ENCODE assay signal across 27 mouse cellular contexts in the genomic region with DNA sequence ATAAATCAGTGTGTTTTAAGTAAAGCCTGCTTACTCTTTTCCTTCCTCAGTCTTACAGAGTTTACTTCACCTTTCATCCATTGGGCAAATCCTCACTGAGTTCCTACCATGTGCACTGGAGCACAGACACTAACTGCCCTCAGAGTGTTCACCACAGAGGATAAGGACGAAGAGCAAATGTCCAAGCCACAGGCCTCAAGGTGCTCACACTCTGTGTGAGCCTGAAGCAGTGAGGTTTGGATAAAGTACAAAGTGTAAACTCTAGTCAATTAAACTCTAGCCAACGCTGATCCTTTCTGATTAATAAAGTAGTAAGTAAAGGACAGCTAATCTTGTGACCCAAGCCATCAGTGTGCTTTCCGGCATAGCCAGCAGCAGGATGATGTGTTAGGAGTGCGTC. TPM values are rescaled to one million over a fixed set of nuclear protein-coding genes. Genes with fewer than 3 reads are reported as not detected.
A peak's percentile ranks its signal among the peaks of the same experiment; 100 is the strongest.
DNase-seq lines count a peak whose midpoint lies in the region; ATAC-seq lines count a peak whose summit lies in the region.
"Had no signal": no experiment of that assay in that cellular context is flagged by ENCODE, and none has a peak within 500 bp of the region (broad histone marks: within the 10 kb centered on the region; RNA-seq: fewer than 3 reads in every experiment).

No protein-coding gene starts in this region.

- H3K9ac ChIP-seq in midbrain, embryonic 11.5 days (ENCODE audit: low read length), result no peak overlapping the region
- H3K9ac ChIP-seq in midbrain, embryonic 14.5 days (replicated peaks; ENCODE audit: low read length), result no peak overlapping the region
- H3K9ac ChIP-seq: embryonic facial prominence, embryonic 13.5 days; forebrain, embryonic 12.5 days; forebrain, embryonic 15.5 days; heart, embryonic 13.5 days; hindbrain, embryonic 14.5 days had no signal

- H3K9me3 ChIP-seq in midbrain, embryonic 11.5 days (ENCODE audit: control insufficient read depth, low read length), result no peaks in the 10 kb centered on the region
- no peaks in the 10 kb centered on the region for H3K9me3 ChIP-seq in midbrain, embryonic 14.5 days (ENCODE audit: control insufficient read depth, low read length)
- H3K9me3 ChIP-seq: embryonic facial prominence, embryonic 10.5 days; embryonic facial prominence, embryonic 13.5 days; forebrain, embryonic 12.5 days; forebrain, embryonic 15.5 days; heart, embryonic 10.5 days; heart, embryonic 13.5 days had no signal

- H3K4me1 ChIP-seq in midbrain, embryonic 11.5 days (ENCODE audit: control insufficient read depth, insufficient read depth, low read length), result no peaks in the 10 kb centered on the region
- H3K4me1 ChIP-seq in midbrain, embryonic 14.5 days (ENCODE audit: control insufficient read depth, insufficient read depth, low read length), result no peaks in the 10 kb centered on the region
- H3K4me1 ChIP-seq: embryonic facial prominence, embryonic 10.5 days; embryonic facial prominence, embryonic 13.5 days; forebrain, embryonic 12.5 days; forebrain, embryonic 15.5 days; heart, embryonic 13.5 days had no signal

- no peaks in the 10 kb centered on the region for H3K36me3 ChIP-seq in midbrain, embryonic 11.5 days (ENCODE audit: control insufficient read depth, insufficient read depth, low read length)
- no peaks in the 10 kb centered on the region for H3K36me3 ChIP-seq in midbrain, embryonic 14.5 days (ENCODE audit: control insufficient read depth, insufficient read depth, low read length)
- H3K36me3 ChIP-seq: embryonic facial prominence, embryonic 10.5 days; embryonic facial prominence, embryonic 13.5 days; forebrain, embryonic 12.5 days; forebrain, embryonic 15.5 days; heart, embryonic 10.5 days; heart, embryonic 13.5 days had no signal

- H3K27me3 ChIP-seq in midbrain, embryonic 11.5 days (ENCODE audit: control insufficient read depth, insufficient read depth, low read length), result no peaks in the 10 kb centered on the region
- H3K27me3 ChIP-seq in midbrain, embryonic 14.5 days (ENCODE audit: control insufficient read depth, insufficient read depth, low read length), result no peaks in the 10 kb centered on the region
- H3K27me3 ChIP-seq: embryonic facial prominence, embryonic 13.5 days; forebrain, embryonic 12.5 days; forebrain, embryonic 15.5 days; heart, embryonic 13.5 days had no signal

- H3K27ac ChIP-seq in midbrain, embryonic 11.5 days (ENCODE audit: low read depth, low read length), result no peak overlapping the region
- H3K27ac ChIP-seq in midbrain, embryonic 14.5 days (replicated peaks; ENCODE audit: low read depth, low read length), result no peak overlapping the region
- H3K27ac ChIP-seq: embryonic facial prominence, embryonic 10.5 days; embryonic facial prominence, embryonic 13.5 days; forebrain, embryonic 12.5 days; forebrain, embryonic 15.5 days; heart, adult 2 months; heart, embryonic 10.5 days; heart, embryonic 13.5 days; hindbrain, embryonic 14.5 days had no signal

- WGBS in midbrain, embryonic 11.5 days, result 91% methylated on average over 4 of the region's 4 CpGs
- WGBS in midbrain, embryonic 14.5 days, result 87% methylated on average over 4 of the region's 4 CpGs

- peak; percentile 38 to 43 for DNase-seq in kidney, adult 8-10 months
- DNase-seq in kidney, postnatal 4 days, result no peak
- DNase-seq in midbrain, embryonic 11.5 days (ENCODE audit: low spot score, missing footprints), result peak; percentile 39
- DNase-seq in midbrain, embryonic 14.5 days, result no peak
- DNase-seq in kidney, postnatal 25 days, result peak; percentile 9 to 45
- no peak for DNase-seq in urinary bladder, postnatal 36 days (ENCODE audit: low spot score in 2 of 2)
- DNase-seq: adrenal gland, adult 2 months; adrenal gland, postnatal 14 days; cerebellum, adult 11 months; cerebellum, adult 8-10 months; cerebellum, postnatal 10 days; cerebellum, postnatal 36 days; embryo, embryonic 11 days; gastrocnemius, postnatal 36 days; heart, adult 2 months; heart, postnatal 14 days; heart, postnatal 4 days had no signal

- no peak overlapping the region for H3K4me2 ChIP-seq in midbrain, embryonic 11.5 days
- no peak overlapping the region for H3K4me2 ChIP-seq in midbrain, embryonic 14.5 days (ENCODE audit: low read length)
- H3K4me2 ChIP-seq: embryonic facial prominence, embryonic 13.5 days; forebrain, embryonic 12.5 days; forebrain, embryonic 15.5 days; heart, embryonic 13.5 days; hindbrain, embryonic 14.5 days had no signal

- no peak overlapping the region for H3K4me3 ChIP-seq in midbrain, embryonic 11.5 days (ENCODE audit: low read depth, low read length)
- no peak overlapping the region for H3K4me3 ChIP-seq in midbrain, embryonic 14.5 days (replicated peaks; ENCODE audit: low read depth, low read length)
- H3K4me3 ChIP-seq: embryonic facial prominence, embryonic 10.5 days; embryonic facial prominence, embryonic 13.5 days; erythroblast, embryonic 14.5 days; forebrain, embryonic 12.5 days; forebrain, embryonic 15.5 days; heart, adult 2 months; heart, embryonic 10.5 days; heart, embryonic 13.5 days had no signal

- ATAC-seq in midbrain, embryonic 11.5 days (ENCODE audit: low FRiP score), result no peak
- no peak for ATAC-seq in midbrain, embryonic 14.5 days (ENCODE audit: low FRiP score, low TSS enrichment)
- ATAC-seq: CD4-positive, CD25-positive, alpha-beta regulatory T cell, adult 4 months; forebrain, embryonic 15.5 days had no signal

RNA-seq across cellular contexts. Expression of a gene that starts 33.6 kb away (rescaled TPM):
- polyA plus RNA-seq in midbrain, embryonic 11.5 days (2014; fragmentation: Nextera tagmentation; extraction: Ambion mirVana), result 0.32 and 0.52 TPM in 2 replicates
- 0.67 and 0.75 TPM in 2 replicates for polyA plus RNA-seq in midbrain, embryonic 14.5 days (2014; fragmentation: Nextera tagmentation; extraction: Ambion mirVana)
- polyA plus RNA-seq: adrenal gland, adult 2 months; C2C12 had no signal

Comparison
In these comparisons a context has a peak if more than half of its experiments do, and no peak if none do; other contexts are left out.
1. DNase-seq: peak in kidney, adult 8-10 months (2 of 2), midbrain, embryonic 11.5 days (single experiment) and kidney, postnatal 25 days (2 of 2); none in kidney, postnatal 4 days (0 of 2), midbrain, embryonic 14.5 days (single experiment) and urinary bladder, postnatal 36 days (0 of 2).